Comparison of ENCODE assay signal across 8 mouse cellular contexts in the genomic region with DNA sequence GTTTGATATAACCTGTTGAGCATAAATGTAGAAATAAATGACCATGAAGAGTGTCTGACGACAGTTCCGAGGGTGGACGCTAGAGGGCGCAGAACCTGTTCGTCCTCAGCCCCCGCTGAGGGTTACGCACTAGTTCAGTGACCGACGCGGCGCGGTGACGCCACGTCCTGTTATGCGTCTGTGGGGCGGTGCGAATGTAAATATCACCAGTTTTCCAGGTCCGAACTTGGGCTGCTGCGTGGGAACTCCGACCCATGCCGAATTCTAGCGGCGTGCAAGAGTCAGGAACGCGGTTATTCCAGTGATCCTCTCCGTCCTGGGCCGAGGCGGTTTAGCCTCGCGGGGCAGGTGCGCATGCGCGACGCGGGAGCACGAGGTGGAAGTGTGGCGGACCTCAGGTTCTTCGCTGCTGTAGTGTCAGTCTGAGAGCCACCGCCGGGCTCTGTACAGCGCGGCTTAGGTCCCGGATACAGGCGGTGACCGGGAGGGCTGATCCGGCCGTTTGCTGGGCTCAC. TPM values are rescaled to one million over a fixed set of nuclear protein-coding genes. Genes with fewer than 3 reads are reported as not detected.
DNase-seq lines count a peak whose midpoint lies in the region; ATAC-seq lines count a peak whose summit lies in the region.

A gene (plus strand): TSS at position 203 of the 515 bp plus-strand sequence.

- peak within 1 kb of the TSS; percentile 90 for H3K27ac ChIP-seq in forebrain, embryonic 10.5 days
- H3K27ac ChIP-seq in heart, embryonic 16.5 days (ENCODE audit: low read length) = peak within 1 kb of the TSS; percentile 98
- H3K27ac ChIP-seq in liver, embryonic 15.5 days (replicated peaks) = peak within 1 kb of the TSS; percentile 93
- peak within 1 kb of the TSS; percentile 34; the same call in 1 of the 2 replicates for H3K27ac ChIP-seq in neural tube, embryonic 12.5 days

- no peaks in the 10 kb centered on the region for H3K27me3 ChIP-seq in forebrain, embryonic 10.5 days (ENCODE audit: poor library complexity, severe bottlenecking)
- no peaks in the 10 kb centered on the region for H3K27me3 ChIP-seq in heart, embryonic 16.5 days (ENCODE audit: control insufficient read depth, insufficient read depth, low read length)
- no peaks in the 10 kb centered on the region for H3K27me3 ChIP-seq in liver, embryonic 15.5 days
- no peaks in the 10 kb centered on the region for H3K27me3 ChIP-seq in neural tube, embryonic 12.5 days (replicated peaks)

- peaks cover 16% of the 10 kb centered on the region for H3K4me1 ChIP-seq in forebrain, embryonic 10.5 days
- peaks cover 11% of the 10 kb centered on the region for H3K4me1 ChIP-seq in heart, embryonic 16.5 days (ENCODE audit: control insufficient read depth, insufficient read depth, low read length)
- peaks cover 29% of the 10 kb centered on the region for H3K4me1 ChIP-seq in liver, embryonic 15.5 days (replicated peaks)
- peaks cover 14% of the 10 kb centered on the region; the same call in 1 of the 2 replicates for H3K4me1 ChIP-seq in neural tube, embryonic 12.5 days

- H3K36me3 ChIP-seq in forebrain, embryonic 10.5 days (replicated peaks) = peaks cover 18% of the 10 kb centered on the region
- peaks cover 15% of the 10 kb centered on the region for H3K36me3 ChIP-seq in heart, embryonic 16.5 days (ENCODE audit: control insufficient read depth, insufficient read depth)
- H3K36me3 ChIP-seq in liver, embryonic 15.5 days (replicated peaks) = peaks cover 17% of the 10 kb centered on the region
- peaks cover 9% of the 10 kb centered on the region for H3K36me3 ChIP-seq in neural tube, embryonic 12.5 days

- H3K4me2 ChIP-seq in heart, embryonic 16.5 days (ENCODE audit: low read depth, low read length) = peak within 1 kb of the TSS; percentile 92
- H3K4me2 ChIP-seq in liver, embryonic 15.5 days = peak within 1 kb of the TSS; percentile 94
- peak within 1 kb of the TSS; percentile 86 for H3K4me2 ChIP-seq in neural tube, embryonic 12.5 days (replicated peaks)

- DNase-seq in c-Kit-negative CD71-positive TER-119-positive erythroid progenitor cells, embryonic 14.5 days (ENCODE audit: low read depth, low spot score) = peak; percentile 87
- peak; percentile 94 for DNase-seq in forebrain, embryonic 10.5 days (ENCODE audit: extremely low spot score, low spot score)
- DNase-seq in kidney, postnatal 36 days = peak; percentile 95 to 98
- DNase-seq in telencephalon, adult 2 months (ENCODE audit: low read depth, low spot score) = peak; percentile 92

- peaks cover 3% of the 10 kb centered on the region; the same call in 1 of the 2 replicates for H3K9me3 ChIP-seq in forebrain, embryonic 10.5 days
- H3K9me3 ChIP-seq in heart, embryonic 16.5 days (replicated peaks; ENCODE audit: control insufficient read depth, low read length) = no peaks in the 10 kb centered on the region
- no peaks in the 10 kb centered on the region for H3K9me3 ChIP-seq in liver, embryonic 15.5 days (replicated peaks)
- no peaks in the 10 kb centered on the region for H3K9me3 ChIP-seq in neural tube, embryonic 12.5 days

- H3K4me3 ChIP-seq in forebrain, embryonic 10.5 days = peak within 1 kb of the TSS; percentile 81
- peak within 1 kb of the TSS; percentile 85 for H3K4me3 ChIP-seq in heart, embryonic 16.5 days (ENCODE audit: low read length)
- H3K4me3 ChIP-seq in liver, embryonic 15.5 days (replicated peaks) = peak within 1 kb of the TSS; percentile 87
- H3K4me3 ChIP-seq in neural tube, embryonic 12.5 days = peak within 1 kb of the TSS; percentile 67

- H3K9ac ChIP-seq in heart, embryonic 16.5 days (ENCODE audit: low read length) = peak within 1 kb of the TSS; percentile 94
- H3K9ac ChIP-seq in liver, embryonic 15.5 days = peak within 1 kb of the TSS; percentile 78
- H3K9ac ChIP-seq in neural tube, embryonic 12.5 days = peak within 1 kb of the TSS; percentile 61

- peak; percentile 96 for ATAC-seq in CD4-positive, CD25-positive, alpha-beta regulatory T cell, adult 4 months
- ATAC-seq in heart, embryonic 16.5 days (replicated peaks; ENCODE audit: extremely low read depth, insufficient read depth, low FRiP score) = peak; percentile 97
- ATAC-seq in liver, embryonic 15.5 days (ENCODE audit: insufficient read depth) = peak; percentile 96
- peak; percentile 96 for ATAC-seq in neural tube, embryonic 12.5 days (ENCODE audit: low FRiP score, low read depth)

- WGBS in forebrain, embryonic 10.5 days = under 1% methylated on average over 47 of the region's 47 CpGs
- under 1% methylated on average over 47 of the region's 47 CpGs for WGBS in heart, embryonic 16.5 days
- under 1% methylated on average over 47 of the region's 47 CpGs for WGBS in liver, embryonic 15.5 days (ENCODE audit: insufficient replicate concordance)
- under 1% methylated on average over 47 of the region's 47 CpGs for WGBS in neural tube, embryonic 12.5 days

RNA-seq across cellular contexts. Expression of the gene that starts here (rescaled TPM):
- 10 to 100 TPM; 36.6 to 42.7 TPM for polyA plus RNA-seq in CD4-positive, CD25-positive, alpha-beta regulatory T cell, adult 4 months (2017; shearing (Covaris generic))
- polyA plus RNA-seq in forebrain, embryonic 10.5 days (2016; fragmentation: Nextera tagmentation; extraction: Ambion mirVana) = 61.0 and 61.5 TPM in 2 replicates
- polyA plus RNA-seq in heart, embryonic 16.5 days (2015; fragmentation: Nextera tagmentation; extraction: Ambion mirVana) = 39.7 and 47.7 TPM in 2 replicates
- 19.9 and 22.0 TPM in 2 replicates for polyA plus RNA-seq in liver, embryonic 15.5 days (2015; fragmentation: Nextera tagmentation; extraction: Ambion mirVana)
- 45.0 and 48.0 TPM in 2 replicates for polyA plus RNA-seq in neural tube, embryonic 12.5 days (2016; fragmentation: Nextera tagmentation; extraction: Ambion mirVana)

Comparison
In these comparisons a context has a peak if more than half of its experiments do, and no peak if none do; other contexts are left out.
1. Peak in every context shown above with its lines: DNase-seq, ATAC-seq, H3K4me3 ChIP-seq and H3K27ac ChIP-seq.
2. H3K27ac ChIP-seq: peak in every context shown above with its lines; median percentile 98 in heart, embryonic 16.5 days; 93 in liver, embryonic 15.5 days; 90 in forebrain, embryonic 10.5 days; 34 in neural tube, embryonic 12.5 days.